Mouse (Mus musculus) heart, postnatal 10 days (tissue): ENCODE data around the gene Tmcc1. TPM values are rescaled to one million over a fixed set of nuclear protein-coding genes. Genes with fewer than 3 reads are reported as not detected.
"Not testable (repeated sequence)": the region's sequence is repeated elsewhere in the genome, so short reads cannot be mapped to it uniquely, and the experiment has no call there.

Experiments
- DNase-seq, 2 experiments: peaks; one replicate each; pipeline ENCODE4 v3.0.0; 2021
- intact Hi-C: fragments of 180-260 bp; cut with DNase I; formaldehyde crosslinking; loops from one replicate; pipeline ENCODE4 v1.15.1; 2025
- total RNA-seq, 2 experiments: library from RNA; stranded (reverse); gene quantifications; 2 replicates each; pipeline ENCODE4 v1.2.3; 2021

Tmcc1 gene
- 10 to 100 TPM; 27.3 to 28.7 TPM for total RNA-seq

DNA sequence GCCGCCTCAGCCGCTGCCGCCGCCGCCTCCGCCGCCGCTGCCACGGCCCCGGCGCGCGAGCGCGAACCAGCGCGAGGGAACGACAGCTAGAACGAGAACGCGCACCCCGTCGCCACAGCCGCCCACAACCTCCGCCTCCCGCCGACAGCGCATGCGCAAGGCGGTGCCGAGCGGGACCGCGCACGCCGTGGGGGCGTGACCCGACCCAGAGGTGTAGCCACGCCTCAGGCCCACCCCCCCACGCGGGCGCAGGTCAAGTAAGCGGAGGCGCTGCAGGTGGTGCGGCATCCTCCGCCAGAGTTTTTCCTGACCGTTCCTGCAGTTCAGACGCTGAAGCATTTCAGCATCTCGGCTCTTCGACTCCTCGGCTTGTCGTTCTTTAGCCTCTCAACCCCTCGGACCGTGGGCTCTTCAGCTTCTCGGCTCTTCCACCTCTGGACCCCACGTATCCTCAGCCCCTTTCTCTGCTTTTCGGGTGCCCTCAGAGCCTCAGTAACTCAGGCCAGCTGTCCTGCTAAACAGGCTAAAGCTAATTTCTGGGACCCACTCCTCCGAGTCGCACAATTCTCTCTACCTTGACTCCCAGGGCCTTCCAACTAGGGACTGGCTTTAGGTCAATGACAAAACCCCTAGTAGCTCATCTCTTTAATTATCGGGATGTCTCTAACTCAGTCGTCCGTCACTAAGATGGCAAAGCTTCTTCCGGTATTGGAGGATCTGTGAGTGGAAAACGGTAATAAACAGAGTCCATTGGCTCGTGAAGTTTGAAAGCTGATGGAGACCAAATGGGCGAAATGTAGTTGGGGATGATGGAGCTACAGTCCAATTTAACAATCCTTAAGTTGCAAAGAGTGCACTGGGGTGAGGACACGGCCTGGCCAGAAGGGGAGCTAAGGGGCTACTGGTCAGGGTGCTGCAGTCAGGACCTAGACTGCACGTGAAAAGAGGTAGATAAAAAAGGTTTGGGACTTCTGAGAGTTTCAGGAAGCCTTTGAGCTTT lies at the start of gene Tmcc1:
TSS of gene Tmcc1 (minus strand) at position 93 of the 1,000 bp plus-strand sequence.
- intact Hi-C loops, result loop anchor here (2.0 to 5.0 kb wide), 2 partner anchors 15 to 181 kb away; partner anchors contain the start of gene Washc2
- peak; percentile 99 for DNase-seq

DNA sequence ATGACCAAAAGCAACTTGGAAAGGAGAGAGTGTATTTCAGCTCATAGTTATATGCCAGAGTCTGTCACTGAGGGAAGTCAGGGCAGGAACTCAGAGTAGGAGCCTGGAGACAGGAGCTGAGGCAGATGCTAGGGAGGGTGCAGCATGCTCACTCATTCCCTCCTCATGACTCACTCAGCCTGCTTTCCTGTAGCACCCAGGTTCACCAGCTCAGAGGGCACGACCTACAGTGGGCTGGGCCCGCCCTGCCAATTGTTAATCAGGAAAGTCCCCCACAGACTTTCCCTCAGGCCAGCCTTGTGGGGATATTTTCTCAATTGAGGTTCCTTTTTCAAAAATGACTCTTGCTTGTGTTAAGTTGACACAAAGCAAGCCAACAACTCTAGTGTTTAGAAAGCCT lies 47.1 kb upstream of the Tmcc1 start:
- intact Hi-C loops, result no loop called here
- DNase-seq, result no peak

DNA sequence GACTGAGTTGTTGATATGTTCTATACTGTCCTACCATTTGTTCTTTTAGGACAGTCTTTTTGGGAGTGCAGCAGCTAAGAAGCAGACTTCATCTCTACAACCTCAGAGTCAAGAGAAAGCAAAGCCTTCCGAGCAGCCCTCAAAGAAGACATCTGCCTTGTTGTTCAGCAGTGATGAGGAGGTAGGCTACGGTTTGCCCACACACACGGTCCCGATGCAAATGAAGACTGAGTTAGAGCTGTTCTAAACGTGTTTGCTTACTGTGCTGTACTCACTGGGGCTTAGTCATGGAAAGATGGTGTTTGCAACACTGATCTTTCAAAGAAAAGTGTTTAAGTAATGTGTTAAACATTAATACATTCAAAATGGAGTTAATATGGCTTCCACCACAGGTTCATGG lies 44.8 kb upstream of the Tmcc1 start:
- intact Hi-C loops, result no loop called here
- DNase-seq, result no peak

DNA sequence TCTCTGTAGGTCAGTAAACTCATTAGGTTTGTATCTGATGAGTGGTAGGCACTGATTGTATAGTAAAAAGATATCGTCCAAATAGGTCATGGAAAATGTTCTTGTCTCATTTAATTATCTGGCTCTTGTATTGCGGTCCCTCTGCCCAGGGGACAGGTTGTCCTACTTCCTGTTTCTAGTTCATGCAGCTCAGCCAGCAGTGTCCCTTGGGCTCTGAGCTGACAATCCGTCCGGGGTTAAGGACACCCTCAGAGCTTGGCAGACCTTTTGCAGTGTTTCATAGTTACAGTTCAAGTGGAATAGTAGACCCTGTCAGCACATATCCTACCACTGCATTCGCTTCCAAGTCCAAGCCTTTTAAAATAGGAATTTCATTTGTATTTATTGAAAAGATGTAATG lies 42.0 kb upstream of the Tmcc1 start:
- intact Hi-C loops, result no loop called here

DNA sequence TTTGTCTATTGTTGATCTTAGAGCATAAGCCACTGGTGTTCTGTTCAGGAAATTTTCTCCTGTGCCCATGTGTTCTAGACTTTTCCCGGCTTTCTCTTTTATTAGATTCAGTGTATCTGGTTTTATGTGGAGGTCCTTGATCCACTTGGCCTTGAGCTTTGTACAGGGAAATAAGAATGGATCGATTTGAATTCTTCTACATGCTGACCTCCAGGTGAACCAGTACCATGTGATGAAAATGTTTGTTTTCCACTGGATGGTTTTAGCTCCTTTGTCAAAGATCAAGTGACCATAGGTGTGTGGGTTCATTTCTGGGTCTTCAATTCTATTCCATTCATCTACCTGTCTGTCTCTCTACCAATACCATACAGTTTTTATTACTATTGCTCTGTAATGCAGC lies 41.5 kb upstream of the Tmcc1 start:
- intact Hi-C loops, DNase-seq: not testable (repeated sequence)

More for the DNA sequence above, 42.0 kb upstream of the Tmcc1 start:
- peak in 1 of 2 experiments; percentile 8 for DNase-seq

GRCm38 (mm10) chr6:116228785-116229525 lies 35.7 kb upstream of the Tmcc1 start:
- peak; percentile 72 to 82 for DNase-seq
- intact Hi-C loops, result no loop called here

DNA sequence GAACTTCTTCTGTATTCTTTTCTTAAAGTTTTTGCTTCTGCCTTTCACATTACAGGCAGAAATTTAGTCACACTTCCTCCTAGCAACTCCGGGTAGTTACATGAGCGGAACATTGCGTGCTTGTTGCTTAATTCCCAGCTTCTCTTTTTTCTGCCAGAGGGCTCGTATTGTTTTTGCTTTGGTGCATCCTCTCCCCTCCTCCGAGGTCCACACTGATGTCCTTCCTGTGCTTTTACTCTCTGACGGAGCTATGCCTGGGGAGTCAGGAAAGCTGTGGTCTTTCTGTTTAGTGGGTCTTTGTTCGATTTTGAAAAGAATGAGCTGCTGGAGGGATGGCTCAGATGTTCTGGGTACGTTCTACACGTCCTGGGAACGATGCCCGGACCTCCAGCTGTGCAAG lies 34.5 kb upstream of the Tmcc1 start:
- intact Hi-C loops, result no loop called here
- peak; percentile 18 to 22 for DNase-seq

GRCm38 (mm10) chr6:116207729-116208534 lies 14.6 kb upstream of the Tmcc1 start, which contains the start of gene Washc2:
Gene Washc2, plus strand, starts transcription at chr6:116208038.
- peak; percentile 96 to 97 for DNase-seq
- intact Hi-C loops, result loop anchor here (2.0 to 5.0 kb wide), 2 partner anchors 13 to 356 kb away; partner anchors contain the start of genes Ift122 and Mbd4

GRCm38 (mm10) chr6:116199682-116200081 lies 6.4 kb upstream of the Tmcc1 start:
- intact Hi-C loops, result no loop called here

DNA sequence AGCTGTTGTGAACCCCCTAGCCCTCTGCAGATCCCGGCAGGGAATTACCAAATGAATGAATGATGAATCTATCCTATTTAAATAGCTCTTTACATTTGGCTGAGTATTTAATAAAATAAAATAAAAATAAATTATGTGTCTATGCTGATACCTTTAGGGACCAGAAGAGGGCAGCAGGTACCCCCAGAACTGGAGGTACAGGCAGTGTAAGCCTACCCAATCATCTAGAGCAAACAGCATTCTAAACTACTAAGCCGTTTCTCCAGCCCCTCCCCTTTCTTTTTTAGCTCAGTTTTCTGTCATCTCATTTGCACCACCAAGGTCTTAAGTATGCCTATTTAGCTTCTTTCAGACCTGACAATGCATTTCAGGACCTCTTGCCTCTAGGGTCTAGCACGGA lies 4.9 kb upstream of the Tmcc1 start:
- DNase-seq, result peak in 1 of 2 experiments; percentile 29
- intact Hi-C loops, result no loop called here

More at GRCm38 (mm10) chr6:116199682-116200081, 6.4 kb upstream of the Tmcc1 start:
- DNase-seq, result no peak

- no peak for DNase-seq
- intact Hi-C loops, result loop anchor here (2.0 kb wide), 1 partner anchor 13 kb away; the partner anchor contains the start of gene Washc2
These were observed 2.5 kb upstream of the Tmcc1 start for GRCm38 (mm10) chr6:116195811-116196210.

GRCm38 (mm10) chr6:116192809-116193311 lies 426 bp downstream of the Tmcc1 start:
- intact Hi-C loops, result loop anchor here (5.0 kb wide), 1 partner anchor 181 kb away; no protein-coding TSS in a partner anchor
- peak in 1 of 2 experiments; percentile 69 for DNase-seq

DNA sequence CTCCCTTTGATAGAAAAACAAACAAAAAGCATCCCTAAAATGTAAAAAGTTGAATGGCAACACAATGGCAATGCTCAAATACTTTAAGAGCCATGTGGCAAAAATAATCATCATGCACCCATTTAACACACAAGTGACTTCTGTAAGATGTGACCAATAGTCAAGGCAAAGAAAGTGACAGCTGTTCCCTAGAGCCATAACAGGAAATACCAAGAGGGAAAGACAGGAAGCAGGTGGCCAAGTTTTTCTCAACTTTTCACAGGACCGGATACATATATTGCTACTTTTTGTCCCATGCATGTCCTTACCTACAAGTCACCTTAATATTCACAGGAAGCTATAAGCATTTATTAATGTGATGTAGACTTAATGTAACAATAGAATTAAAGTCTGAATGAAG lies 3.9 kb downstream of the Tmcc1 start:
- intact Hi-C loops, result no loop called here

DNA sequence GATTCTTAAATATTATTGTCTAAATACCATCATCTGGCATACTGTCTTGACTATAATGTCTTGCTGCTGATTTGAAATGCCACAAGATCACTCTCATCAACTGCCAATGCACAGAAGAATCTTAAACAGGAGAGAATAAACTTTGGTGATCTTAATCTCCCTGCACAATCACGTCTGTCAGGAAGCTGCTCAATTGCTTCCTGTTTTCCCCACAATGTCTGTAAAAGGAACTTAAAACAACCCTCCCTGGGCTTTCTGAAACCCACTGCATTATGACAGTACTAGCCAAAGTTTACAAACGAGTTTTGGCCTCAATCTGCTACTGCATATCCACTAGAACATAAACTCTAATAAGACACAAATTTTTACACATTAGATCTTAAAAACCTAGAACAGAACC lies 6.8 kb downstream of the Tmcc1 start:
- no peak for DNase-seq
- intact Hi-C loops, result no loop called here

More for the DNA sequence above, 3.9 kb downstream of the Tmcc1 start:
- peak; percentile 18 to 26 for DNase-seq

DNA sequence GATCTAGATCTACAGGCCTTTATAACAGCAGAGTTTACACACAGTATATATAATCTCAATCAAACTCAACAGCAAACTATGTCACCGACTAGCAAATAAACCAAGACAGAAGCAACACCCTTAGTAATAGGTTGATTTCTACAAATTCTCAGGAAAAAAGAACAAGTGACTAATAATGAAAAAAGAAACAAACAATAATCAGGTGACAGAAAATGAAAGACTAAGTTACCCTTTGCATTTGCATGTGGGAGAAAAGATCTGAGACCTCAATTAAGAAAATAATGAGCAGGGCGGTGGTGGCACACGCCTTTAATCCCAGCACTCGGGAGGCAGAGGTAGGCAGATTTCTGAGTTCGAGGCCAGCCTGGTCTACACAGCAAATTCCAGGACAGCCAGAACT lies 9.8 kb downstream of the Tmcc1 start:
- no peak for DNase-seq
- intact Hi-C loops, result loop anchor here (5.0 kb wide), 1 partner anchor 36 kb away; no protein-coding TSS in a partner anchor

DNA sequence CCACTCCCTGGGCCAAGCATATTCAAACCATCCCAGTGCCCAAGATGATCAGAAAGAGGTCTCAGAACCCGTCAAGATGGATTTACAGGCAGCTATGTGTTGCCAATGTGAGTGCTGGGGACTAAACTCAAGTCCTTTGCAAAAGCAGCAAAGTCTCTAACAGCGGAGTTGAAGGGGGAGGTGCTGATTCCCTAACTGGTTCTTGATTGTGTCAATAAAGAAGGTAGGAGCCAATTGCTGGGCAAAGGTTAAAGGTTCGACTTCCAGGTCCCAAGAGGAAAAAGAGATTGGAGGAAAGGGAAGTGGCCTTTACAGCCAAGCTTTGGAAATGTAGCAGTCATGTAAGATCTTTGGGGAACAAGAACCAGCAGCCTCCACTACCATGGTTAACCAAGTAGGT lies 12.6 kb downstream of the Tmcc1 start:
- intact Hi-C loops, result loop anchor here (5.0 kb wide), 1 partner anchor 33 kb away; no protein-coding TSS in a partner anchor
- DNase-seq, result no peak

DNA sequence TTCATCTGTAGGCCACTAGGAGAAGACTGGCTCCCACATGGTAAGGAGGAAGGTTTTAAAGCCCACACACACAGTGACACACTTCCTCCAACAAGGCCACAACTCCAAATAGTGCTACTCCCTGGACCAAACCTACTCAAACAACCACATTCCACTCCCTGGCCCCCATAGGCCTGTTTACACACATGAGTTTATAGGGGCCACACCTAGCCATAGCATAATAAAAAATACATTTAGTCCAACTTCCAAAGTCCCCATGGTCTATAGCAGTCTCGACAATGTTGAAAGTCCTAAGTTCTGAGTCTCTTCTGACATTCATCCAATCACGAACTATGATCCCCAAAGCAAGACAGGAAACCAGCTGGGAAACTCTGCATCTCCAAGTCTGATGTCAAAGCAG lies 14.9 kb downstream of the Tmcc1 start:
- intact Hi-C loops, result no loop called here
- no peak for DNase-seq

- intact Hi-C loops, DNase-seq: not testable (repeated sequence)
These were observed 19.7 kb downstream of the Tmcc1 start for GRCm38 (mm10) chr6:116173511-116174099.

GRCm38 (mm10) chr6:116166383-116166782 lies 26.9 kb downstream of the Tmcc1 start:
- intact Hi-C loops, result no loop called here
- DNase-seq, result no peak
